8 mouse cellular contexts compared by ENCODE assay signal in genomic region chr13:23309495-23310011, GRCm38 (mm10). TPM values are rescaled to one million over a fixed set of nuclear protein-coding genes. Genes with fewer than 3 reads are reported as not detected.
DNase-seq lines count a peak whose midpoint lies in the region; ATAC-seq and TF ChIP-seq lines count a peak whose summit lies in the region.

No protein-coding gene starts in this region.

- H3K9me3 ChIP-seq in heart, embryonic 11.5 days (replicated peaks; ENCODE audit: control insufficient read depth, low read length) = no peaks in the 10 kb centered on the region
- no peaks in the 10 kb centered on the region; the same call in 1 of the 2 replicates for H3K9me3 ChIP-seq in G1E (replicated peaks)
- H3K9me3 ChIP-seq in forebrain, postnatal 0 days (ENCODE audit: low read length) = no peaks in the 10 kb centered on the region
- no peaks in the 10 kb centered on the region for H3K9me3 ChIP-seq in liver, postnatal 0 days (ENCODE audit: low read length)

- TF ChIP-seq CTCF in G1E (IDR thresholded peaks at IDR 0.05; ENCODE audit: low read depth, low read length) = no peak
- TF ChIP-seq CTCF in forebrain, postnatal 0 days (IDR thresholded peaks at IDR 0.05; ENCODE audit: low read depth) = no peak
- no peak for TF ChIP-seq CTCF in liver, postnatal 0 days (IDR thresholded peaks at IDR 0.05; ENCODE audit: low read depth)

- H3K36me3 ChIP-seq in heart, embryonic 11.5 days (ENCODE audit: control insufficient read depth, insufficient read depth, low read length) = no peaks in the 10 kb centered on the region
- no peaks in the 10 kb centered on the region for H3K36me3 ChIP-seq in G1E (replicated peaks)
- no peaks in the 10 kb centered on the region for H3K36me3 ChIP-seq in forebrain, postnatal 0 days (ENCODE audit: insufficient read depth)
- no peaks in the 10 kb centered on the region for H3K36me3 ChIP-seq in liver, postnatal 0 days (replicated peaks; ENCODE audit: insufficient read depth, low read length)

- intact Hi-C loops in heart, postnatal 14 days (cut with DNase I) = no loop called here

- H3K4me3 ChIP-seq in heart, embryonic 11.5 days (ENCODE audit: low read depth, low read length) = peak overlapping the region; percentile 54
- H3K4me3 ChIP-seq in G1E (ENCODE audit: low read depth, low read length) = peak overlapping the region; percentile 72
- peak overlapping the region; percentile 30 for H3K4me3 ChIP-seq in forebrain, postnatal 0 days (ENCODE audit: low read depth, low read length)
- peak overlapping the region; percentile 33 for H3K4me3 ChIP-seq in liver, postnatal 0 days (ENCODE audit: low read depth, low read length)

- peak overlapping the region; percentile 63 for H3K9ac ChIP-seq in heart, embryonic 11.5 days (ENCODE audit: low read depth, low read length)
- peak overlapping the region; percentile 7; the same call in 1 of the 2 replicates for H3K9ac ChIP-seq in forebrain, postnatal 0 days
- H3K9ac ChIP-seq in liver, postnatal 0 days (replicated peaks) = no peak overlapping the region

- no peak for TF ChIP-seq EP300 in liver, postnatal 0 days (IDR thresholded peaks at IDR 0.05; ENCODE audit: low read depth)

- no peak overlapping the region for H3K27ac ChIP-seq in heart, embryonic 11.5 days (ENCODE audit: low read depth, low read length)
- H3K27ac ChIP-seq in forebrain, postnatal 0 days (ENCODE audit: low read depth, low read length) = no peak overlapping the region
- H3K27ac ChIP-seq in liver, postnatal 0 days (ENCODE audit: low read depth) = no peak overlapping the region

- peaks cover 26% of the 10 kb centered on the region for H3K27me3 ChIP-seq in heart, embryonic 11.5 days (ENCODE audit: control insufficient read depth, insufficient read depth, low read length)
- peaks cover 26% of the 10 kb centered on the region for H3K27me3 ChIP-seq in G1E (ENCODE audit: insufficient read depth, low read length)
- H3K27me3 ChIP-seq in forebrain, postnatal 0 days (ENCODE audit: insufficient read depth, low read length) = peaks cover 54% of the 10 kb centered on the region
- H3K27me3 ChIP-seq in liver, postnatal 0 days (ENCODE audit: insufficient read depth, low read length) = peaks cover 52% of the 10 kb centered on the region

- peak; percentile 58; the same call in 1 of the 2 replicates for ATAC-seq in heart, embryonic 11.5 days (replicated peaks; ENCODE audit: insufficient number of reproducible peaks, low FRiP score, low TSS enrichment)
- ATAC-seq in G1E (ENCODE audit: extremely low read depth, insufficient number of reproducible peaks, low FRiP score, poor library complexity, severe bottlenecking) = 0 out of 2 replicates have a peak, but pooled peaks have one; percentile 8
- ATAC-seq in forebrain, postnatal 0 days = no peak; the same call in 1 of the 2 replicates
- no peak for ATAC-seq in liver, postnatal 0 days

- H3K4me2 ChIP-seq in heart, embryonic 11.5 days = peak overlapping the region; percentile 89
- H3K4me2 ChIP-seq in forebrain, postnatal 0 days (ENCODE audit: low read depth) = peak overlapping the region; percentile 50
- peak overlapping the region; percentile 65 for H3K4me2 ChIP-seq in liver, postnatal 0 days (ENCODE audit: low read depth, low read length)

- under 1% methylated on average over 28 of the region's 28 CpGs for WGBS in heart, embryonic 11.5 days (ENCODE audit: insufficient replicate concordance)
- WGBS in forebrain, postnatal 0 days = under 1% methylated on average over 28 of the region's 28 CpGs
- under 1% methylated on average over 28 of the region's 28 CpGs for WGBS in liver, postnatal 0 days (ENCODE audit: insufficient replicate concordance)

- no peak for DNase-seq in heart, postnatal 14 days
- DNase-seq in G1E (ENCODE audit: low spot score) (no peak), adipocyte (ENCODE audit: low spot score) (no peak)
- DNase-seq in forebrain, postnatal 0 days = peak; percentile 51
- peak; percentile 14 for DNase-seq in liver, postnatal 0 days
- no peak for DNase-seq in urinary bladder, postnatal 36 days (ENCODE audit: low spot score in 2 of 2)
- no peak for DNase-seq in cerebellum, adult 8-10 months

- H3K4me1 ChIP-seq in heart, embryonic 11.5 days (ENCODE audit: control insufficient read depth, insufficient read depth, low read length) = 0 out of 2 replicates have a peak, but pooled peaks cover 2% of the 10 kb centered on the region
- peaks cover 34% of the 10 kb centered on the region for H3K4me1 ChIP-seq in G1E (ENCODE audit: insufficient read depth, low read depth, low read length)
- H3K4me1 ChIP-seq in forebrain, postnatal 0 days (ENCODE audit: insufficient read depth) = peaks cover 7% of the 10 kb centered on the region; the same call in 1 of the 2 replicates
- H3K4me1 ChIP-seq in liver, postnatal 0 days (ENCODE audit: insufficient read depth) = peaks cover 7% of the 10 kb centered on the region

RNA-seq across cellular contexts. Expression of gene Zfp322a, which starts 59.5 kb away (rescaled TPM):
- polyA plus RNA-seq in heart, embryonic 11.5 days (2014; fragmentation: Nextera tagmentation; extraction: Ambion mirVana) = 43.4 and 43.7 TPM in 2 replicates
- total RNA-seq in heart, postnatal 14 days (2021) = 10 to 100 TPM; 18.8 to 21.7 TPM
- total RNA-seq in G1E (2014; fragmentation: Nextera tagmentation) (51.4 and 53.7 TPM in 2 replicates), G1E (2017) (83.0 and 110 TPM in 2 replicates)
- polyA plus RNA-seq in G1E (2012) = 1.2 and 1.4 TPM in 2 replicates
- total RNA-seq in forebrain, postnatal 0 days (2014; rRNA removed) = 32.9 and 35.5 TPM in 2 replicates
- polyA plus RNA-seq in forebrain, postnatal 0 days (2015; fragmentation: Nextera tagmentation; extraction: Ambion mirVana) = 23.1 and 33.6 TPM in 2 replicates
- 7.4 and 9.5 TPM in 2 replicates for polyA plus RNA-seq in liver, postnatal 0 days (2015; fragmentation: Nextera tagmentation; extraction: Ambion mirVana)

Comparison
In these comparisons a context has a peak if more than half of its experiments do, and no peak if none do; other contexts are left out.
1. ATAC-seq: peak in heart, embryonic 11.5 days (single experiment) and G1E (single experiment); none in forebrain, postnatal 0 days (single experiment) and liver, postnatal 0 days (single experiment).
2. DNase-seq: peak in forebrain, postnatal 0 days (single experiment) and liver, postnatal 0 days (single experiment); none in heart, postnatal 14 days (0 of 2), G1E (single experiment), urinary bladder, postnatal 36 days (0 of 2), cerebellum, adult 8-10 months (single experiment) and adipocyte (single experiment).
3. Peak in every context shown above with its lines, with median percentiles within 50 percentile points of each other: H3K4me2 ChIP-seq and H3K4me3 ChIP-seq.